Mouse (Mus musculus) Muller cell, postnatal 12 days (primary cell): ENCODE measurements around the gene 1700003F12Rik.

ENCODE experiments used
- DNase-seq: peaks from one replicate; pipeline ENCODE4 v3.0.0-alpha.2; 2015; ENCODE audit errors: inconsistent ontology term

1700003F12Rik gene

DNA sequence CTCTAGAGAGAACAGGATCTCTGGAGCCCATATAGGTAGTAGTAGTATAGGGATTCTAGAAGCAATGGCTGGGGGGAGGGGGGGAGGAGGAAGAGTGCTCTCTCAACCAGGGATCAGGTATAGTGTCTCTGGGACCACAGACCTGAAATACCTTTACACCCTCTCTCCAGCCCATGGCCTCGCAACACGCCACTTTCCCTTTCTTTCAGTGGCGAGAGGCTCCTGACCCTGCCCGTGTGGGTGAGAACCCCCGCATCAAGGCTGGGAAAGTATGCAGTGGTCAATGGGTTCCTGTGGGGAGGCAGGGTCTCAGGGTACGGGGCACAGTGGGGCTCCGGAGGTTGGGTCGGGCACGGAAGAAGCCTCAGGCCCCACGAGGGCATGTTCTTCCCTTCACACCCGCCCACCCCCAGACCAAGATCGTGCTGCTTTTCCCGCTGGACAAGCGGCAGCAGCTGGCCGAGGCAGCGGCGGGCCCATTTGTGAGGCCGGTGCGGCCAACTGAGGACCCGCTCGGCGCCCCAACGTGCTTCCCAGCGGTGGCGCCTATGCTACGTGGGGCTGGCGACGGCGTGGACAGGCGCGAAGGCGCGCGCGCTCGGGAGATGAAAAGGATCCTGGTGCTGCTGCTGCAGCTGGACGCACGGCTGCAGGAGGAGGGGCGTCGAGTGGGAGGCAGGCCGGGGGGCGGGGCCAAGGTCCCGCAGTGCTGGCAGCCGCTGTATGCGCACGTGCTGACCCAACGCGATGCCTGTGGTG is 2.4 kb downstream of the 1700003F12Rik start:
- DNase-seq = peak; percentile 75

GRCm38 (mm10) chr2:154549886-154550189 is 3.0 kb downstream of the 1700003F12Rik start:
- DNase-seq = no peak

GRCm38 (mm10) chr2:154550937-154551336 is 4.1 kb downstream of the 1700003F12Rik start:
- DNase-seq = no peak

GRCm38 (mm10) chr2:154551476-154551875 is 4.6 kb downstream of the 1700003F12Rik start, which contains the start of gene Actl10:
Gene Actl10, plus strand, starts transcription at chr2:154551776.
- no peak for DNase-seq

- no peak for DNase-seq
These were observed 5.0 kb downstream of the 1700003F12Rik start for GRCm38 (mm10) chr2:154551927-154552326.

DNA sequence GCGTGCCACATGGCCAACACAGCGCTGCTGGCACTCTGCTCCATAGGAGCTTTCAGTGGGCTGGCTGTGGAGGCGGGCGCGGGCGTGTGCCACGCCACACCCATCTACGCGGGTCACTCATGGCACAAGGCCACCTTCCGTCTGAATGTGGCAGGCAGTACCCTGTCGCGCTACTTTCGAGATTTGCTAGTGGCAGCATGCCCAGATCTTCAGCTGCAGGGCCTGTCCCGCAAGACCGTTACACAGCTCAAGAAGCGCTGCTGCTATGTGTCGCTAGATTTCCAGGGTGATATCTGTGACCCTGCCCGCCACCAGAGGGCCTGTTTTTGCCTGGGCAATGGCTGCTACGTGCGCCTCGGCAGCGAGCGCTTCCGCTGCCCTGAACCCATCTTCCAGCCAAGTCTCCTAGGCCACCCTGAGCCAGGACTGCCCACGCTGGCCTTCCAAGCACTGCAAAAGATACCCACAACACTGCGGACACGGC is 5.6 kb downstream of the 1700003F12Rik start:
- peak; percentile 87 for DNase-seq

DNA sequence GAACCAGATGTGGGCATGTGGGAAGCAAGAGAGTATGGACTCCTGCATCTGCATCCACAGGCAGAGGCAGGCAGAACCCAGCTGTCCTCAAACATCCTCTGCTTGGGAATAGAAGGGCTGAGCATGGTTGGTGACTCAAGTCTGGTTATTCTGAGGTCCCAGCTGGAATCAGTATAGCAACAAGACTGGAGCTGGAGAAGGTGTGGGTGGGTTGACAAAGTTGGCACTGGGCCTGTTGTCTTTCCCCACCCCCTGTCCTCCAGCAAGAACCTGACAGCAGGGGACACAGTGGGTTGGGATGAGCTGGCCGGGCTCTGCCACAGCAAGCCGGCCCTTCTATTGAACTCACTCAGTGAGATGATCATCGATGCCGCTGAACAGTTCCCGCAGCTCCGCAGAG is 8.3 kb downstream of the 1700003F12Rik start:
- DNase-seq = peak; percentile 74

DNA sequence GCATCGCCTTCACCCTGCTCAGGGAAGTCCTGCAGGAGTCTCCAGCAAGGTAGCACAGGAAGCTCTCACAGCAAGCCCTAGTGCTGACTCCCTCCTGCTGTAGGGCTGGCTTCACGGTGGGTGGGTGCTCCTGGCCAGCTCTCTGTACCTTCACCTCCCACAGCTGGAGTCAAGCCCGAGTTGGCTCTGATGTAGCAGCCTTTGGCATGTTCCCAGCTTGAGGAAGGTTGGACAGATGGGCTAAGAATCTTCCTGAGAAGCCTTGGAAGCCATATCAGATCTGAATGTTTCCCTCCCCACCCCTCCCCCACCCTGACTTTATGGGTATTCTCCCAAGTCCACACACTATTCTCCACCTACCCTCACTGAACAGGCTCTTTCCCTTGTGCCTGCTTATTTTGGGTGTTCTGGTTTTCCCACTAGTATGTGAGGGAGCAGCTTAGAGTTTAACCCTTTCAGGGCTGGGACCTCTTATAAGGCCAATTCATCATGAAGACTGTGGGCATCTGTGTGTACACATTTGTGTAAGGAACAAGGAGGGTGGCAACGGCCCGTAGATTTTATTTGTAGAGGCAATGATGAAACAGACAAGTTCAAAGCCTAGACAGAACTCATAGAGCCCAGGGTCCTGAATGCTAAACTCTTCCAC is 10.4 kb downstream of the 1700003F12Rik start:
- DNase-seq = no peak

DNA sequence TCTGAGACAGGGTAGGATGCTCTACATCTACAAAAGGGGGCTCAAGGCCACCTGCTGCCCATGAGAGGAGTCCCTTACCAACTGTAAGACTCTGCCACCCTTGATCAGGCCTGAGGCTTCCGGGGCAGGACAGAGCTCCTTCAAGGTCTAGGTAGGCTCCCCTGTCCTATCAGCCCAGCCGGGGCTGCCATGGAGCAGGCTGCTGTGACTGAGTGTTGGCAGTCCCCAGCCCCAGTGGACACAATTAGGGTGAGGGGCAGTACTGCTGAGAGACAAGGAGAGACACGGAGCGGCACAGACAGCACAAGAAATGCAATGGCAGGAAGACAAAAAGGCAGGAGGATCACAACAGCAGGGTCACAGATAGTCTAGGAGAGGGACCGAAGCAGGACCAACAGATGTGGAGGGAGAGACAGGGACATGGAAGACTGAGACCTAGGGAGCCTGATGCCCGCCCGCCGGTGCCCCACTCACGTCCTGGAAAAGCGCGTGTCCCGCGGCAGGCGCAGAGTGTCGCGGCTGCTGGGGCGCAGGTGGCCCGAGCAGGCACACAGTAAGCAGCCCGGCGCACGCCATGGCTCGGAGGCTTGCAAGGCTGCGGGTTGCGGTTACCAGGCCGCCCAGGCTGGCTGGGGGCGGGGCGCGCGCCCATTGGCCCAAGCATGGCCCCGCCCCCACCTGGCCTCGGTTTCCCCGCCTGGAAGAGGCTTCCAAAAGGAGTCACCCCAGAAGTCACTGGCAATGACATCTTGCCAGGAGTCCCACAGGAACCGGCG is 11.6 kb downstream of the 1700003F12Rik start, which contains the start of gene Necab3:
Necab3 (minus strand) TSS at position 627 of the 776 bp plus-strand sequence.
- DNase-seq = peak; percentile 54

GRCm38 (mm10) chr2:154563612-154564170 is 16.8 kb downstream of the 1700003F12Rik start:
- DNase-seq = no peak

- DNase-seq = no peak
These were observed 18.7 kb downstream of the 1700003F12Rik start for GRCm38 (mm10) chr2:154565562-154565961.

DNA sequence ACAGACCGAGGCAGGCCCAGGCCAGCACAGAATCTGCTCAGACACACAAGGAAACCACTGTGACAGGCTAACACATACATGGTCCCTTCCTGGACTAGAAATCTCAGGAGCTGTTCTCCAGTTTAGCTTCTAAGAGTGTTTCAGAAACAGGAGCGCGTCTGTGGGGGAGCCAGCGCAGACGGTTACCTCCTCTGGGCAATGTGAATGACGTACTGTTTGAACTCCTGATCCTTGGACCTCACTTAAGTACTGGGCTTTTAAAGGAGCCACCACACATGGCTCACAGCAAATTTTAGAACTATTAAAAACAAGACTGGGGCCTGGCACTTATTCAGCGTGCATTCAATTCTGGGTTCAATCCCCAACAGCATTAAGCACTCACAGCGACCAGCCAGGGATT is 19.8 kb downstream of the 1700003F12Rik start:
- no peak for DNase-seq

- no peak for DNase-seq
These were observed 20.9 kb downstream of the 1700003F12Rik start for GRCm38 (mm10) chr2:154567766-154568165.

DNA sequence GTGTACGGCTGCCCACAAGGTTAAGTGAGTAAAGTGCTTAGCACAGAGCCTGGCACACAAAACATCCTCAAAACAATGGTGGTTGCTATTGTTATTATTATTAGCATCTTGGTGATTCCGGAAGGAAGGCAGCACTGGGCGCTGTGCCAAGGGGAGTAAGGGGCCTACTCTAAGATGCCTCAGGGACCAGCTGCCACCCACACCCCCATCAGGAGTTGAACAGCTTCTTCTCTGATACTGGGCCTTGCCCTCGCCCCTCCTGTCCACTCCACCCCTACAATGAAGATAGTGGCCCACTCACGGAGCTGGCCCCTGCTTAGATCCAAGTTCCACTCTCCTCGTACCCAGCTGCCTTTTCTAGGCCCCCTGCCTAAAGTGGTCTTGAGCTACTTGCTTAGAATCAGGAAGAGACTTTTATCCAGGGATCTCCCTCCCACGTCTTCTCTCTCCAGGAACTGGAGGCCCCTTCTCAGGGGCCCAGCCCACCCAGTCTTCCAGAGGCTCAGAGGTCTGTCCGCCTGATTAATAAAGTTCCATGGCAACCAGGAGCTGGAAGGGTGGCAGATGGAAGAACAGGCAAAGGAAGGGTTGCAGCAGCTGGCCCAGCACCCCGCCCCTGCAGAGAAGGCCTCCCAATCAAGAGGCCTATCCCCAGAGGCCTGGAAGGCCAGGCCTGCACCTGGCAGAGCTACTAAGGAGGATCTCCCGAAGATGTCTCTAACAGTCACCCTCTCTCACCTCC is 21.6 kb downstream of the 1700003F12Rik start:
- peak; percentile 48 for DNase-seq

- DNase-seq = peak; percentile 85
These were observed 22.3 kb downstream of the 1700003F12Rik start for GRCm38 (mm10) chr2:154569071-154569748.

- peak; percentile 98 for DNase-seq
These were observed 23.0 kb downstream of the 1700003F12Rik start, which contains the start of gene E2f1 for GRCm38 (mm10) chr2:154569836-154570286. Gene E2f1, minus strand, starts transcription at chr2:154569892.

GRCm38 (mm10) chr2:154570666-154571065 is 23.8 kb downstream of the 1700003F12Rik start:
- no peak for DNase-seq

DNA sequence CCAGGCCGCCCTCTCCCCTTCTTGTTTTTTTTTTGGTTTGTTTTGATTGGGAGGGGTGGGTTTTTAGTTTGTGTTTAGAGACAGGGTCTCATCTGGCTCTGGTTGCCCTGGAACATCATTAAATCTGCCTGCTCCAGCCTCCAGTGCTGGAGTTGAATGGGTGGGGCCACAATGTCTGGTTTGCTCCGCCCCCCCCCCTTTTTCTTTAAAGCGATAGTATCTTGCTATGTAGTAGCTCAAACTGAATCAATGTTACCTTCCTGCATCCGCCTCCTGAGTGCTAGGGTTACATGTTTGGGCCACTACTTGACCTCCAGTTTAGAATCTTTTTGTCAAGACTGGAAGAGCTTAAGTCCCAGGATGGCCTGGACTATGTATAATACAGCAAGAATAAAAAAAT is 24.4 kb downstream of the 1700003F12Rik start:
- DNase-seq = no peak

DNA sequence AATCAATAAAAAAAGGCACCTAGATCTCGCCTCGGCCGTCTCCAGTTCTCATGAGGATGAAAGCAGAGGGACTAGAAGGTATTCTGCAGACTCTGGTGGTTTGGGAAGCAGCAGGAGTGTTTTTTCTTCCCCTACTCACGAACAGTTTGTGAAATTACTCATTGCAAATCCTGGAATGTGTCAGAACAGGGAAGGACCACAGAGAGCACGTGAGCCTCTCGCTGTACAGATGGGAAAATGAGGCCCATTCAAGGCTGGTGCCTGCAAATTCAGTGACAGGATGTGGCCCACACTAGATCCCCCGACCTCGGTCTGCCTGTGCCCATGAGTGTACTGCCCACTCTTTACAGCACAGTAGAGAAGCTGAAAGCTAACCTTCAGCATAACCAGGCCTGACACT is 25.1 kb downstream of the 1700003F12Rik start:
- DNase-seq = peak; percentile 46

DNA sequence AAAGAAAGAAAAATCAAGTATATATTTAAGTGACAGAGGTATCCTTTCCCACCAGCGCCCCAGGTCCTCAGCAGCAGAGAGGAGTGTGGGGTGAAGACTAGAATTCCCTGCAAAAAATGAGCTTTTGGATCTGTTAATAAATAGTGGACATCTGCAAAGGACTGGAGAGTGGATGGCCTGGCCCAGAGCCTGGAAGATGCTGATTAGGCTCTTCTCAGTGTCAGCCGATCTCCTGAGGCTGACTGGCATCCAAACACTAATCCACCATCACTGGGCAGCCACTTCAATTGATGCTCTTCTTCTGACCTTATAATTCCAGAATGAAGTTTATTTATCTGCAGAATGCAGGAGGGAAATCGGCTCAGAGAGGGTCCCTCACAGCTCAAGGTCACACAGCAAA is 26.1 kb downstream of the 1700003F12Rik start:
- DNase-seq = no peak
